Mouse (Mus musculus): ENCODE data around the gene Hapln3.

Hapln3 gene

GRCm38 (mm10) chr7:79079212-79079611 is 51.6 kb downstream of the Hapln3 start:
- no peak for DNase-seq (ENCODE audit: extremely low spot score, low spot score)

DNA sequence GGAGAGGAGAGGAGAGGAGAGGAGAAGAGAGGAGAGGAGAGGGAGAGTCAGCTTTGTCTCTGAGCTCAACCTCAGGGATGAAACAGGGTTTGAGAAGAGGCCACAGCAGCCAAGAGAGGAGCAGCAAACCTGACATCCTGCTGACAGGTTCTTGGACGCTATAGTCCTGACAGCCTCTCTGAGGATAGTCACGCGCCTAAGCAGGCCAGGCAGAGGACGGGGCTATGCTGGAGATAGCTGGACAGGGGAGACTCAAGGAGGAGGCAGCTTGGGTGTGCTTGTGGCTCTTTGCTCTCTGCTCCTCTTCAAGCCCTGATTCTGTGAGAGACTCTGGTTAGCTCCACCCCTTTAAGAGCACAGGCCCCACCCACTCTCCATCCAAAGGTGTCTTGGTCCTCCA is 62.6 kb downstream of the Hapln3 start:
- no peak for DNase-seq (ENCODE audit: extremely low spot score, low spot score)

GRCm38 (mm10) chr7:79067466-79067865 is 63.4 kb downstream of the Hapln3 start:
- DNase-seq (ENCODE audit: extremely low spot score, low spot score) = no peak

All from neural tube, embryonic 10.5 days (tissue).